Mouse (Mus musculus) frontal cortex, postnatal 25 days (tissue): ENCODE results near the gene Castor1.

ENCODE experiments used
- DNase-seq, 2 experiments: peaks; one replicate each; pipeline ENCODE4 v3.0.0; 2022; ENCODE audit warnings: low spot score in 2 of 2

The Castor1 gene

GRCm38 (mm10) chr11:4206563-4206962 lies 11.5 kb upstream of the Castor1 start:
- no peak for DNase-seq

GRCm38 (mm10) chr11:4207655-4208054 lies 10.4 kb upstream of the Castor1 start:
- no peak for DNase-seq

GRCm38 (mm10) chr11:4209556-4209955 lies 8.5 kb upstream of the Castor1 start:
- no peak for DNase-seq

- no peak for DNase-seq
Observed at GRCm38 (mm10) chr11:4210786-4211185, 7.2 kb upstream of the Castor1 start.

GRCm38 (mm10) chr11:4213107-4213506 lies 4.9 kb upstream of the Castor1 start:
- no peak for DNase-seq

GRCm38 (mm10) chr11:4214572-4214971 lies 3.5 kb upstream of the Castor1 start:
- DNase-seq, result no peak

GRCm38 (mm10) chr11:4215061-4215460 lies 3.0 kb upstream of the Castor1 start:
- DNase-seq, result no peak

GRCm38 (mm10) chr11:4216248-4217000 lies 1.6 kb upstream of the Castor1 start:
- no peak for DNase-seq

GRCm38 (mm10) chr11:4218637-4219036 lies 612 bp downstream of the Castor1 start:
- no peak for DNase-seq

- DNase-seq, result peak; percentile 39 to 68
Observed at GRCm38 (mm10) chr11:4219317-4219751, 1.3 kb downstream of the Castor1 start.

- DNase-seq, result no peak
Observed at GRCm38 (mm10) chr11:4219908-4220307, 1.9 kb downstream of the Castor1 start.

- DNase-seq, result peak; percentile 67 to 70
Observed at GRCm38 (mm10) chr11:4220443-4221400, 2.7 kb downstream of the Castor1 start.

- DNase-seq, result no peak
Observed at GRCm38 (mm10) chr11:4222046-4222950, 4.3 kb downstream of the Castor1 start.

- no peak for DNase-seq
Observed at GRCm38 (mm10) chr11:4223393-4224188, 5.6 kb downstream of the Castor1 start.

- no peak for DNase-seq
Observed at GRCm38 (mm10) chr11:4224223-4224622, 6.2 kb downstream of the Castor1 start.

GRCm38 (mm10) chr11:4226569-4227325 lies 8.7 kb downstream of the Castor1 start:
- DNase-seq, result no peak

- DNase-seq, result no peak
Observed at GRCm38 (mm10) chr11:4228463-4228862, 10.4 kb downstream of the Castor1 start.

GRCm38 (mm10) chr11:4229841-4230240 lies 11.8 kb downstream of the Castor1 start:
- no peak for DNase-seq

GRCm38 (mm10) chr11:4231435-4231834 lies 13.4 kb downstream of the Castor1 start:
- no peak for DNase-seq

GRCm38 (mm10) chr11:4232644-4233043 lies 14.6 kb downstream of the Castor1 start:
- DNase-seq, result no peak
